Mouse (Mus musculus) CH12.LX (cell line): Measurements from ENCODE around the gene Ddx46. TPM values are rescaled to one million over a fixed set of nuclear protein-coding genes. Genes with fewer than 3 reads are reported as not detected.

Experiments
- polyA plus RNA-seq: library from polyadenylated mRNA; unstranded; fragments of >175 nt; gene quantifications from 2 replicates; pipeline ENCODE4 v1.2.1, GENCODE M21; 2012; ENCODE audit warnings: low read depth; ENCODE audit not compliant: insufficient read length
- total RNA-seq, 2 experiments: library from RNA; depleted of rRNA; stranded (reverse); fragments of 300-350 nt in 1 of 2; fragments of >200 nt in 1 of 2; gene quantifications; 2 replicates each; pipeline ENCODE4 v1.2.3; 2012 to 2014

Gene Ddx46
- total and polyA plus RNA-seq, 3 experiments, result 35.4 to 103 (median 36.1) TPM

Other genes starting within 250 kb of the Ddx46 start
- gene Slc34a1, start 236.8 kb upstream of the Ddx46 start, total RNA-seq (2012; rRNA removed), result not detected in 2 replicates
- gene Slc34a1, start 236.8 kb upstream of the Ddx46 start, total RNA-seq (2014; rRNA removed), result not detected in 2 replicates
- not detected in 2 replicates for gene Slc34a1, start 236.8 kb upstream of the Ddx46 start, polyA plus RNA-seq
- not detected in 2 replicates for gene Pfn3, start 219.8 kb upstream of the Ddx46 start, total RNA-seq (2012; rRNA removed)
- not detected in 2 replicates for gene Pfn3, start 219.8 kb upstream of the Ddx46 start, total RNA-seq (2014; rRNA removed)
- gene Pfn3, start 219.8 kb upstream of the Ddx46 start, polyA plus RNA-seq, result not detected in 2 replicates
- gene F12, start 208.2 kb upstream of the Ddx46 start, total RNA-seq (2012; rRNA removed), result not detected in 2 replicates
- gene F12, start 208.2 kb upstream of the Ddx46 start, total RNA-seq (2014; rRNA removed), result not detected in 2 replicates
- not detected in 2 replicates for gene F12, start 208.2 kb upstream of the Ddx46 start, polyA plus RNA-seq
- gene Grk6, start 190.0 kb upstream of the Ddx46 start, total RNA-seq (2012; rRNA removed), result 60.1 and 69.9 TPM in 2 replicates
- gene Grk6, start 190.0 kb upstream of the Ddx46 start, total RNA-seq (2014; rRNA removed), result 59.0 and 65.0 TPM in 2 replicates
- 71.0 and 72.8 TPM in 2 replicates for gene Grk6, start 190.0 kb upstream of the Ddx46 start, polyA plus RNA-seq
- gene Prr7, start 170.8 kb upstream of the Ddx46 start, total RNA-seq (2012; rRNA removed), result 0.89 and 1.1 TPM in 2 replicates
- gene Prr7, start 170.8 kb upstream of the Ddx46 start, total RNA-seq (2014; rRNA removed), result 0.60 and 0.69 TPM in 2 replicates
- 0.83 and 1.2 TPM in 2 replicates for gene Prr7, start 170.8 kb upstream of the Ddx46 start, polyA plus RNA-seq
- gene Dbn1, start 146.9 kb upstream of the Ddx46 start, total RNA-seq (2012; rRNA removed), result 1.9 and 3.1 TPM in 2 replicates
- 0.09 and 0.12 TPM in 2 replicates for gene Dbn1, start 146.9 kb upstream of the Ddx46 start, total RNA-seq (2014; rRNA removed)
- gene Dbn1, start 146.9 kb upstream of the Ddx46 start, polyA plus RNA-seq, result 0.59 and 0.72 TPM in 2 replicates
- gene Pdlim7, start 121.4 kb upstream of the Ddx46 start, total RNA-seq (2012; rRNA removed), result 8.5 and 8.7 TPM in 2 replicates
- 6.6 and 11.2 TPM in 2 replicates for gene Pdlim7, start 121.4 kb upstream of the Ddx46 start, total RNA-seq (2014; rRNA removed)
- gene Pdlim7, start 121.4 kb upstream of the Ddx46 start, polyA plus RNA-seq, result 26.2 and 32.5 TPM in 2 replicates
- 38.4 and 38.8 TPM in 2 replicates for gene Dok3, start 105.7 kb upstream of the Ddx46 start, total RNA-seq (2012; rRNA removed)
- 9.0 and 9.1 TPM in 2 replicates for gene Dok3, start 105.7 kb upstream of the Ddx46 start, total RNA-seq (2014; rRNA removed)
- 28.1 and 30.3 TPM in 2 replicates for gene Dok3, start 105.7 kb upstream of the Ddx46 start, polyA plus RNA-seq
- 107 and 109 TPM in 2 replicates for gene Ddx41, start 98.4 kb upstream of the Ddx46 start, total RNA-seq (2012; rRNA removed)
- gene Ddx41, start 98.4 kb upstream of the Ddx46 start, total RNA-seq (2014; rRNA removed), result 56.6 and 59.9 TPM in 2 replicates
- gene Ddx41, start 98.4 kb upstream of the Ddx46 start, polyA plus RNA-seq, result 95.3 and 107 TPM in 2 replicates
- gene Fam193b, start 63.9 kb upstream of the Ddx46 start, total RNA-seq (2012; rRNA removed), result 17.9 and 18.6 TPM in 2 replicates
- gene Fam193b, start 63.9 kb upstream of the Ddx46 start, total RNA-seq (2014; rRNA removed), result 9.2 and 9.4 TPM in 2 replicates
- 22.0 and 22.4 TPM in 2 replicates for gene Fam193b, start 63.9 kb upstream of the Ddx46 start, polyA plus RNA-seq
- gene Tmed9, start 61.3 kb upstream of the Ddx46 start, total RNA-seq (2012; rRNA removed), result 196 and 222 TPM in 2 replicates
- 88.1 and 88.2 TPM in 2 replicates for gene Tmed9, start 61.3 kb upstream of the Ddx46 start, total RNA-seq (2014; rRNA removed)
- gene Tmed9, start 61.3 kb upstream of the Ddx46 start, polyA plus RNA-seq, result 194 and 197 TPM in 2 replicates
- 10.3 and 11.7 TPM in 2 replicates for gene B4galt7, start 35.1 kb upstream of the Ddx46 start, total RNA-seq (2012; rRNA removed)
- gene B4galt7, start 35.1 kb upstream of the Ddx46 start, total RNA-seq (2014; rRNA removed), result 11.0 TPM in 2 replicates
- 8.5 and 8.7 TPM in 2 replicates for gene B4galt7, start 35.1 kb upstream of the Ddx46 start, polyA plus RNA-seq
- 29.9 and 41.0 TPM in 2 replicates for gene Caml, start 12.0 kb upstream of the Ddx46 start, total RNA-seq (2012; rRNA removed)
- 49.9 and 52.9 TPM in 2 replicates for gene Caml, start 12.0 kb upstream of the Ddx46 start, total RNA-seq (2014; rRNA removed)
- 38.2 and 41.6 TPM in 2 replicates for gene Caml, start 12.0 kb upstream of the Ddx46 start, polyA plus RNA-seq
- gene B230219D22Rik, start 58.1 kb downstream of the Ddx46 start, total RNA-seq (2012; rRNA removed), result 22.1 and 23.2 TPM in 2 replicates
- 35.0 and 36.1 TPM in 2 replicates for gene B230219D22Rik, start 58.1 kb downstream of the Ddx46 start, total RNA-seq (2014; rRNA removed)
- gene B230219D22Rik, start 58.1 kb downstream of the Ddx46 start, polyA plus RNA-seq, result 25.0 and 25.7 TPM in 2 replicates
- gene Txndc15, start 79.6 kb downstream of the Ddx46 start, total RNA-seq (2012; rRNA removed), result 34.6 and 39.7 TPM in 2 replicates
- 48.7 and 51.2 TPM in 2 replicates for gene Txndc15, start 79.6 kb downstream of the Ddx46 start, total RNA-seq (2014; rRNA removed)
- gene Txndc15, start 79.6 kb downstream of the Ddx46 start, polyA plus RNA-seq, result 37.4 and 45.2 TPM in 2 replicates
- gene Pcbd2, start 92.3 kb downstream of the Ddx46 start, total RNA-seq (2012; rRNA removed), result 28.6 and 32.1 TPM in 2 replicates
- 19.0 and 20.6 TPM in 2 replicates for gene Pcbd2, start 92.3 kb downstream of the Ddx46 start, total RNA-seq (2014; rRNA removed)
- gene Pcbd2, start 92.3 kb downstream of the Ddx46 start, polyA plus RNA-seq, result 44.9 and 45.0 TPM in 2 replicates
- not detected in 2 replicates for gene Catsper3, start 149.5 kb downstream of the Ddx46 start, total RNA-seq (2012; rRNA removed)
- not detected in 2 replicates for gene Catsper3, start 149.5 kb downstream of the Ddx46 start, total RNA-seq (2014; rRNA removed)
- not detected in 2 replicates for gene Catsper3, start 149.5 kb downstream of the Ddx46 start, polyA plus RNA-seq
- not detected in 2 replicates for gene Pitx1, start 201.2 kb downstream of the Ddx46 start, total RNA-seq (2012; rRNA removed)
- not detected in 2 replicates for gene Pitx1, start 201.2 kb downstream of the Ddx46 start, total RNA-seq (2014; rRNA removed)
- not detected in 2 replicates for gene Pitx1, start 201.2 kb downstream of the Ddx46 start, polyA plus RNA-seq